Mouse (Mus musculus) right cerebral cortex, postnatal 36 days (tissue): ENCODE measurements around the gene Odaph.
"Not testable (repeated sequence)": the region's sequence is repeated elsewhere in the genome, so short reads cannot be mapped to it uniquely, and the experiment has no call there.

Source experiments
- DNase-seq, 2 experiments: peaks; one replicate each; pipeline ENCODE4 v3.0.0; 2022; ENCODE audit warnings: low spot score in 2 of 2, mixed read lengths in 1 of 2

The Odaph gene

GRCm38 (mm10) chr5:91987236-91987635 lies at the start of gene Odaph:
Odaph (plus strand) TSS chr5:91987475.
- no peak for DNase-seq

GRCm38 (mm10) chr5:91945609-91946008 lies 41.7 kb upstream of the Odaph start:
- DNase-seq: not testable (repeated sequence)

GRCm38 (mm10) chr5:91947008-91947407 lies 40.3 kb upstream of the Odaph start:
- no peak for DNase-seq

GRCm38 (mm10) chr5:91949441-91949840 lies 37.8 kb upstream of the Odaph start:
- DNase-seq: no peak

- DNase-seq: no peak
Observed at GRCm38 (mm10) chr5:91951404-91951803, 35.9 kb upstream of the Odaph start.

GRCm38 (mm10) chr5:91956991-91957760 lies 30.1 kb upstream of the Odaph start:
- DNase-seq: no peak

GRCm38 (mm10) chr5:91959096-91959495 lies 28.2 kb upstream of the Odaph start:
- DNase-seq: no peak

- no peak for DNase-seq
Observed at GRCm38 (mm10) chr5:91959986-91960385, 27.3 kb upstream of the Odaph start.

- DNase-seq: no peak
Observed at GRCm38 (mm10) chr5:91960606-91961254, 26.5 kb upstream of the Odaph start.

- DNase-seq: no peak
Observed at GRCm38 (mm10) chr5:91961370-91961769, 25.9 kb upstream of the Odaph start.

GRCm38 (mm10) chr5:91962259-91962638 lies 25.0 kb upstream of the Odaph start:
- DNase-seq: no peak

- peak; percentile 87 to 90 for DNase-seq
Observed at GRCm38 (mm10) chr5:91962639-91963440, 24.4 kb upstream of the Odaph start, which contains the start of gene Rchy1. Rchy1 (minus strand) TSS chr5:91963068.

GRCm38 (mm10) chr5:91972046-91972445 lies 15.2 kb upstream of the Odaph start:
- no peak for DNase-seq

GRCm38 (mm10) chr5:91974002-91974401 lies 13.3 kb upstream of the Odaph start:
- DNase-seq: no peak

GRCm38 (mm10) chr5:91975758-91976157 lies 11.5 kb upstream of the Odaph start:
- peak in 1 of 2 experiments; percentile 16 for DNase-seq

GRCm38 (mm10) chr5:91976566-91977396 lies 10.5 kb upstream of the Odaph start:
- no peak for DNase-seq

GRCm38 (mm10) chr5:91977397-91977770 lies 9.9 kb upstream of the Odaph start:
- DNase-seq: no peak

- no peak for DNase-seq
Observed at GRCm38 (mm10) chr5:91981176-91981840, 6.0 kb upstream of the Odaph start.

GRCm38 (mm10) chr5:91983490-91983889 lies 3.8 kb upstream of the Odaph start:
- DNase-seq: no peak

- DNase-seq: no peak
Observed at GRCm38 (mm10) chr5:91985721-91986120, 1.6 kb upstream of the Odaph start.

GRCm38 (mm10) chr5:91987799-91988198 lies 524 bp downstream of the Odaph start:
- DNase-seq: no peak
